Mouse (Mus musculus): ENCODE results near the gene Fam102b.
A peak's percentile ranks its signal among the peaks of the same experiment; 100 is the strongest.

Fam102b gene

GRCm38 (mm10) chr3:109027515-109027987 lies at the start of gene Fam102b:
Fam102b (minus strand) TSS chr3:109027607.
- peak; percentile 88 for DNase-seq

- no peak for DNase-seq
Observed at GRCm38 (mm10) chr3:109062989-109063388, 35.6 kb upstream of the Fam102b start.

- no peak for DNase-seq
Observed at GRCm38 (mm10) chr3:109062391-109062790, 35.0 kb upstream of the Fam102b start.

GRCm38 (mm10) chr3:109059903-109060302 lies 32.5 kb upstream of the Fam102b start:
- no peak for DNase-seq

GRCm38 (mm10) chr3:109051946-109052331 lies 24.5 kb upstream of the Fam102b start:
- no peak for DNase-seq

GRCm38 (mm10) chr3:109051056-109051945 lies 23.9 kb upstream of the Fam102b start:
- no peak for DNase-seq

- no peak for DNase-seq
Observed at GRCm38 (mm10) chr3:109047707-109048283, 20.4 kb upstream of the Fam102b start.

- DNase-seq, result no peak
Observed at GRCm38 (mm10) chr3:109046428-109046827, 19.0 kb upstream of the Fam102b start.

GRCm38 (mm10) chr3:109043395-109043794 lies 16.0 kb upstream of the Fam102b start:
- DNase-seq, result no peak

- DNase-seq, result no peak
Observed at GRCm38 (mm10) chr3:109040908-109041307, 13.5 kb upstream of the Fam102b start.

- no peak for DNase-seq
Observed at GRCm38 (mm10) chr3:109034411-109034810, 7.0 kb upstream of the Fam102b start.

GRCm38 (mm10) chr3:109032306-109032705 lies 4.9 kb upstream of the Fam102b start:
- DNase-seq, result no peak

- DNase-seq, result no peak
Observed at GRCm38 (mm10) chr3:109031626-109032025, 4.2 kb upstream of the Fam102b start.

GRCm38 (mm10) chr3:109030817-109031216 lies 3.4 kb upstream of the Fam102b start:
- no peak for DNase-seq

- no peak for DNase-seq
Observed at GRCm38 (mm10) chr3:109029661-109030060, 2.3 kb upstream of the Fam102b start.

- peak; percentile 34 for DNase-seq
Observed at GRCm38 (mm10) chr3:109026991-109027470, 376 bp downstream of the Fam102b start.

GRCm38 (mm10) chr3:109026462-109026990 lies 881 bp downstream of the Fam102b start:
- DNase-seq, result peak; percentile 15

- DNase-seq, result peak; percentile 79
Observed at GRCm38 (mm10) chr3:109025579-109025978, 1.8 kb downstream of the Fam102b start.

- no peak for DNase-seq
Observed at GRCm38 (mm10) chr3:109023066-109023465, 4.3 kb downstream of the Fam102b start.

- no peak for DNase-seq
Observed at GRCm38 (mm10) chr3:109021720-109022516, 5.5 kb downstream of the Fam102b start.

GRCm38 (mm10) chr3:109018336-109018735 lies 9.1 kb downstream of the Fam102b start:
- DNase-seq, result no peak

- DNase-seq, result no peak
Observed at GRCm38 (mm10) chr3:109012595-109012994, 14.8 kb downstream of the Fam102b start.

Measured in liver (tissue).